Mouse (Mus musculus): ENCODE measurements around the gene Dgke.

DNA sequence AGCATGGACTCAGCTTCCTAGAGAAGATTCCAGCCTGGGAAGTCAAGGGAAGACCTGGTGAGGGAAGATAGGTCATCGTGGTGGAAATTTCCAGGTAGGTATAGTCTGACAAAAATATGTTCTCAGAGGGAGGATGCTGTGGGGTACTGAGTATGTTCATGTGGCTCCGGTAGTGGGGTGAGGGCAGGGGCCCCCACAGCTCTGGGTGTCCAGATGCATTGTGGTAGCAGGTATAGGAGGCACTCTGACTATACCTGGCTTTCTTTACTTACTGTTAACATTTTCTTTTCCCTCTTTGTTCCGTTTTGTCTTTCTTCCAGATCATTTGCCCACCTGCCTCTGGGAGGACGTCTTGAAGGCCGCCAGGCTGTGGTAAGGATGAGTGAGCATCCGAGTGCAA, 524 bp downstream of the Dgke start:
- no peak for TF ChIP-seq MYOG (IDR thresholded peaks at IDR 0.05; ENCODE audit: control insufficient read depth, extremely low read depth, insufficient read length)
- no peak for TF ChIP-seq CTCF (IDR thresholded peaks at IDR 0.05; ENCODE audit: control insufficient read depth, insufficient read depth, insufficient read length)
- no peak for TF ChIP-seq USF1 (IDR thresholded peaks at IDR 0.05; ENCODE audit: low read depth)
- no peak for TF ChIP-seq MYOD1 (IDR thresholded peaks at IDR 0.05; ENCODE audit: control insufficient read depth, insufficient read length, low read depth)
- no peak for TF ChIP-seq CEBPB (IDR thresholded peaks at IDR 0.05; ENCODE audit: low read depth)
